ENCODE assay signal across 17 mouse cellular contexts in genomic region chr7:75524789-75525569, GRCm38 (mm10).
DNase-seq lines count a peak whose midpoint lies in the region; ATAC-seq lines count a peak whose summit lies in the region.
"Had no signal": no experiment of that assay in that cellular context is flagged by ENCODE, and none has a peak within 500 bp of the region (broad histone marks: within the 10 kb centered on the region; RNA-seq: fewer than 3 reads in every experiment).

No protein-coding gene starts in this region.

- H3K36me3 ChIP-seq in heart, embryonic 11.5 days (ENCODE audit: control insufficient read depth, insufficient read depth, low read length): no peaks in the 10 kb centered on the region
- H3K36me3 ChIP-seq in heart, embryonic 10.5 days: no peaks in the 10 kb centered on the region
- H3K36me3 ChIP-seq in intestine, embryonic 15.5 days: no peaks in the 10 kb centered on the region
- H3K36me3 ChIP-seq in forebrain, embryonic 12.5 days (replicated peaks): no peaks in the 10 kb centered on the region
- H3K36me3 ChIP-seq in hindbrain, embryonic 12.5 days: no peaks in the 10 kb centered on the region
- H3K36me3 ChIP-seq: hindbrain, embryonic 15.5 days; limb, embryonic 13.5 days; midbrain, embryonic 13.5 days had no signal

- no peak overlapping the region; the same call in 1 of the 2 replicates for H3K27ac ChIP-seq in heart, embryonic 11.5 days (ENCODE audit: low read depth, low read length)
- H3K27ac ChIP-seq in heart, embryonic 10.5 days: peak overlapping the region; percentile 52; the same call in 1 of the 2 replicates
- 0 out of 2 replicates have a peak overlapping the region, but pooled peaks have one; percentile 56 for H3K27ac ChIP-seq in intestine, embryonic 15.5 days
- no peak overlapping the region for H3K27ac ChIP-seq in forebrain, embryonic 12.5 days
- no peak overlapping the region for H3K27ac ChIP-seq in hindbrain, embryonic 12.5 days
- H3K27ac ChIP-seq: hindbrain, embryonic 15.5 days; midbrain, embryonic 13.5 days had no signal

- no peaks in the 10 kb centered on the region for H3K27me3 ChIP-seq in heart, embryonic 11.5 days (ENCODE audit: control insufficient read depth, insufficient read depth, low read length)
- H3K27me3 ChIP-seq in heart, embryonic 10.5 days (ENCODE audit: insufficient read depth, poor library complexity, severe bottlenecking): no peaks in the 10 kb centered on the region
- no peaks in the 10 kb centered on the region for H3K27me3 ChIP-seq in intestine, embryonic 15.5 days (replicated peaks)
- no peaks in the 10 kb centered on the region for H3K27me3 ChIP-seq in forebrain, embryonic 12.5 days
- H3K27me3 ChIP-seq in hindbrain, embryonic 12.5 days: no peaks in the 10 kb centered on the region
- H3K27me3 ChIP-seq: hindbrain, embryonic 15.5 days; limb, embryonic 13.5 days; midbrain, embryonic 13.5 days had no signal

- no peaks in the 10 kb centered on the region for H3K9me3 ChIP-seq in heart, embryonic 11.5 days (replicated peaks; ENCODE audit: control insufficient read depth, low read length)
- no peaks in the 10 kb centered on the region for H3K9me3 ChIP-seq in heart, embryonic 10.5 days
- H3K9me3 ChIP-seq in intestine, embryonic 15.5 days: no peaks in the 10 kb centered on the region
- H3K9me3 ChIP-seq in forebrain, embryonic 12.5 days: no peaks in the 10 kb centered on the region
- H3K9me3 ChIP-seq in hindbrain, embryonic 12.5 days (replicated peaks): no peaks in the 10 kb centered on the region
- H3K9me3 ChIP-seq: hindbrain, embryonic 15.5 days; limb, embryonic 13.5 days; midbrain, embryonic 13.5 days had no signal

- peaks cover 29% of the 10 kb centered on the region for H3K4me1 ChIP-seq in heart, embryonic 11.5 days (ENCODE audit: control insufficient read depth, insufficient read depth, low read length)
- peaks cover 48% of the 10 kb centered on the region for H3K4me1 ChIP-seq in heart, embryonic 10.5 days
- H3K4me1 ChIP-seq in intestine, embryonic 15.5 days (replicated peaks): 0 out of 2 replicates have a peak, but pooled peaks cover 8% of the 10 kb centered on the region
- H3K4me1 ChIP-seq in forebrain, embryonic 12.5 days: peaks cover 10% of the 10 kb centered on the region; the same call in 1 of the 2 replicates
- H3K4me1 ChIP-seq in hindbrain, embryonic 12.5 days: peaks cover 6% of the 10 kb centered on the region
- H3K4me1 ChIP-seq: hindbrain, embryonic 15.5 days had no signal

- H3K9ac ChIP-seq in heart, embryonic 11.5 days (ENCODE audit: low read depth, low read length): no peak overlapping the region
- H3K9ac ChIP-seq in intestine, embryonic 15.5 days: no peak overlapping the region
- H3K9ac ChIP-seq in forebrain, embryonic 12.5 days: no peak overlapping the region
- H3K9ac ChIP-seq in hindbrain, embryonic 12.5 days: no peak overlapping the region
- H3K9ac ChIP-seq: hindbrain, embryonic 15.5 days; limb, embryonic 13.5 days; midbrain, embryonic 13.5 days had no signal

- DNase-seq in heart, adult 18-20 months: peak; percentile 58 to 77
- DNase-seq in kidney, postnatal 14 days: peak; percentile 34
- no peak for DNase-seq in kidney, postnatal 25 days
- DNase-seq in heart, embryonic 10.5 days (ENCODE audit: low spot score): no peak
- DNase-seq: B cell, adult 2 months; cerebellum, adult 8-10 months; gastrocnemius, postnatal 25 days; lung, postnatal 36 days; right cerebral cortex, postnatal 4 days had no signal

- H3K4me3 ChIP-seq in heart, embryonic 11.5 days (ENCODE audit: low read depth, low read length): no peak overlapping the region
- H3K4me3 ChIP-seq in heart, embryonic 10.5 days: no peak overlapping the region
- H3K4me3 ChIP-seq in intestine, embryonic 15.5 days (replicated peaks): no peak overlapping the region
- H3K4me3 ChIP-seq in forebrain, embryonic 12.5 days (replicated peaks): no peak overlapping the region
- no peak overlapping the region for H3K4me3 ChIP-seq in hindbrain, embryonic 12.5 days
- H3K4me3 ChIP-seq: hindbrain, embryonic 15.5 days; limb, embryonic 13.5 days; midbrain, embryonic 13.5 days had no signal

- no peak for ATAC-seq in heart, embryonic 11.5 days (replicated peaks; ENCODE audit: insufficient number of reproducible peaks, low FRiP score, low TSS enrichment)
- ATAC-seq in intestine, embryonic 15.5 days: no peak
- ATAC-seq in forebrain, embryonic 12.5 days (ENCODE audit: low FRiP score): no peak
- no peak for ATAC-seq in hindbrain, embryonic 12.5 days (ENCODE audit: low FRiP score)
- ATAC-seq: forebrain, embryonic 16.5 days; midbrain, embryonic 13.5 days had no signal

- no peak overlapping the region for H3K4me2 ChIP-seq in heart, embryonic 11.5 days
- no peak overlapping the region for H3K4me2 ChIP-seq in intestine, embryonic 15.5 days (replicated peaks)
- no peak overlapping the region for H3K4me2 ChIP-seq in forebrain, embryonic 12.5 days
- H3K4me2 ChIP-seq in hindbrain, embryonic 12.5 days (replicated peaks): no peak overlapping the region
- H3K4me2 ChIP-seq: hindbrain, embryonic 15.5 days; limb, embryonic 13.5 days; midbrain, embryonic 13.5 days had no signal

Comparison
In these comparisons a context has a peak if more than half of its experiments do, and no peak if none do; other contexts are left out.
1. DNase-seq: peak in heart, adult 18-20 months (2 of 2) and kidney, postnatal 14 days (single experiment); none in kidney, postnatal 25 days (0 of 2) and heart, embryonic 10.5 days (single experiment).
2. H3K27ac ChIP-seq: peak in heart, embryonic 10.5 days (single experiment) and intestine, embryonic 15.5 days (single experiment); none in heart, embryonic 11.5 days (single experiment), forebrain, embryonic 12.5 days (single experiment) and hindbrain, embryonic 12.5 days (single experiment).